Mouse (Mus musculus): ENCODE measurements around the gene Ntrk3. TPM values are rescaled to one million over a fixed set of nuclear protein-coding genes. Genes with fewer than 3 reads are reported as not detected.

Ntrk3 gene
- polyA plus RNA-seq, 1 experiment from 2014 or later, result 1.2 TPM

DNA sequence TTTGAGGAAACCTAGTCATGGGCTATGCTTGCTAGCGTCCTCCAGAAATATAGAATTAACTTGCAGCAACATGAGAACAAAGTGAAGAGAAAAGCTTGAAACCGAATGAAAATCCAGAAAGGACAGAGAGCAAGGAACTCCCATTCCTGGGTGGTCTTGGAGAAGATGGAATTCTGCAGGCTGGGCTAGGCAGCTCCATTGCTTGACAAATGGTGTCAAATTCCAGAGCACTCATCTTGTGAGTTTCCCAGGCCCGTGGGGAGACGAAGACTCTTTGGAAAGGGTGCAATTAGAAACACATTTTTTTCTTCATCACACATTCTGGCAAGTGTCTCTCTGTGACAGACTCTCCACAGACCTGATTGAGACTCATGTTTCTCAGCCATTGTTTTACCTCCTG is 479.7 kb downstream of the Ntrk3 start:
- WGBS, result 36% methylated on average over 4 of the region's 4 CpGs
- no peak for TF ChIP-seq CTCF (IDR thresholded peaks at IDR 0.05; ENCODE audit: low read depth)
- Histone ChIP-seq H3K9ac (ENCODE audit: low read depth, low read length) (no peak overlapping the region), H3K9me3 (ENCODE audit: control insufficient read depth) (no peaks in the 10 kb centered on the region), H3K4me3 (ENCODE audit: low read depth, low read length) (no peak overlapping the region), H3K27me3 (replicated peaks; ENCODE audit: control insufficient read depth, insufficient read depth, low read length) (no peaks in the 10 kb centered on the region), H3K27ac (ENCODE audit: low read depth, low read length) (no peak overlapping the region), H3K36me3 (ENCODE audit: control insufficient read depth, insufficient read depth) (no peaks in the 10 kb centered on the region), H3K4me1 (replicated peaks; ENCODE audit: control insufficient read depth, insufficient read depth, low read length) (no peaks in the 10 kb centered on the region), H3K4me2 (replicated peaks; ENCODE audit: low read depth) (no peak overlapping the region)
- no peak for ATAC-seq

DNA sequence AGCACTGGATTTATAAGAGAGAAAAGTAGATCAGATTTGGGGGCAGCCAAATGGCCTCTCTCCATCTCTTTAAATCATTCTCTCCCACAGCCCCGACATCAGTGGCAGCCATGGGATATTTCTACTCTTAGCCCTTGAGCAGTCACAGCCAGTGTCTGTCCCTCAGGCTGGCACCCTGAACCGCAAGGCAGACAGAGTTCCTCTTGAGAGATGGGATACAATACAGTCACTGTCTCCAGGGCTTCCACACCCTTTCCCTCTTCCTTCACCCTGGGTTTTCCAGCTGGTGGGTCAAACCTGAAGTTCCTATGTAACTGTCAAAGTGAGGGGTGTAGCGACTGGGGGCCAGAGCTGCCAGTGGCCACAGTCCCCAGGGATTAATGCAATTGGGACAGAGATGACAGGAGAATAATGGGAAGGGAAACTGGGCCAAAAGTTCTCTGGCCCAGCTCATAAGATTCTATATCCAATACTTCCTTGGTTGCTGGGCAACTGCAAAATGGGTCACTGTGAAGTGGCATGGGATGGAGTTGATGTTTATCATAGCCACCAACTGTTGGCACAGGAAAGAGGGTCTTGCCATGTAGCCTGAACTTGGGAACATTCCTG is 483.9 kb downstream of the Ntrk3 start:
- Histone ChIP-seq H3K4me2 (replicated peaks; ENCODE audit: low read depth) (no peak overlapping the region), H3K9ac (ENCODE audit: low read depth, low read length) (no peak overlapping the region), H3K4me1 (replicated peaks; ENCODE audit: control insufficient read depth, insufficient read depth, low read length) (no peaks in the 10 kb centered on the region), H3K27ac (ENCODE audit: low read depth, low read length) (no peak overlapping the region), H3K27me3 (replicated peaks; ENCODE audit: control insufficient read depth, insufficient read depth, low read length) (no peaks in the 10 kb centered on the region), H3K36me3 (ENCODE audit: control insufficient read depth, insufficient read depth) (no peaks in the 10 kb centered on the region), H3K9me3 (ENCODE audit: control insufficient read depth) (no peaks in the 10 kb centered on the region), H3K4me3 (ENCODE audit: low read depth, low read length) (no peak overlapping the region)
- WGBS, result 66% methylated on average over 3 of the region's 3 CpGs
- ATAC-seq, result no peak
- no peak for TF ChIP-seq CTCF (IDR thresholded peaks at IDR 0.05; ENCODE audit: low read depth)

DNA sequence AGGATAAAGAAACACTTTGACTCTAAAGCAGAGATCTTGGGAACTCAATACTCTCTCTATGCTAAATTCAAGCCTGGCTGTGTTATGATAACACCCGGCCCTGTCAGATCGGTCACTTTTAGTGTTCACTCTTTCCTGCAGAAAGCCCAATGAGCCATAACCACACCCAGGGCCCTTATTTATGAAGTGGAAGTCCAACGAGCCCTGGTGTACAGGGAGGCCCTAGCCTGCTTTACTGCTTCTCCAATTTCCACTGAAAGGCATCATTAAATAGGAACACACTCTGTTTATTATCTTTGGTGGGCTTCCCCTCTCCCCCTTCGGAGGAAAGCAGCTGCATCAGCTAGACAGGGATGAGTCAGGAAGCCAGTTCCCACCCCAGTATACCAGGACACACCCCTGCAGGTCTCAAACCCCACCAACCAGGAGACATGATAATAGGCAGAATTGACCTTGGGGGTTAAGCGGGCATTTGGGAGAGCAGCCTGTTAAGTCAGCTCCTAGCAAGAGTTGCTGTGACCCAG is 489.6 kb downstream of the Ntrk3 start:
- Histone ChIP-seq H3K9me3 (ENCODE audit: control insufficient read depth) (no peaks in the 10 kb centered on the region), H3K27ac (ENCODE audit: low read depth, low read length) (no peak overlapping the region), H3K4me3 (ENCODE audit: low read depth, low read length) (no peak overlapping the region), H3K4me1 (replicated peaks; ENCODE audit: control insufficient read depth, insufficient read depth, low read length) (no peaks in the 10 kb centered on the region), H3K9ac (ENCODE audit: low read depth, low read length) (no peak overlapping the region), H3K36me3 (ENCODE audit: control insufficient read depth, insufficient read depth) (no peaks in the 10 kb centered on the region), H3K27me3 (replicated peaks; ENCODE audit: control insufficient read depth, insufficient read depth, low read length) (no peaks in the 10 kb centered on the region), H3K4me2 (replicated peaks; ENCODE audit: low read depth) (no peak overlapping the region)
- WGBS, result 53% methylated on average over 5 of the region's 5 CpGs
- no peak for TF ChIP-seq CTCF (IDR thresholded peaks at IDR 0.05; ENCODE audit: low read depth)
- ATAC-seq, result no peak

DNA sequence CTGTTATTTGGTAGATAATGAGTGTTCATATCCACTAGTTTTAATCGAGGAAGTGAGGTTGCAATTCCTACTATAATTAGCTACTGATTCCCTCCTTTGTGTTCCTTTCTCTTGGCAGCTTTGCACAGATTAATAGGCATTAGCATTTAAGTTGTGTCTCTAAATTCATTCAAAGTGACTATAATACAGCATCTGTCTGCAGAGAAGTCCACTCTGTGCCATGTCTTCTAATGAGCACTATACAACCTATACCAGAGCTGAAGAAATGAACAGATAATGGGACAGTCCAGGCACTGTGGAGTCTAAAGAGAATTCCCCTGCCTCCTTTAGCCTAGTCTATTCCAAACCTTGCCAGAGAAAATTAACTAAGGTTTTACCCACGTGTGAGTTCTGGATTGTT is 498.8 kb downstream of the Ntrk3 start:
- ATAC-seq, result no peak
- H3K27me3 ChIP-seq (replicated peaks; ENCODE audit: control insufficient read depth, insufficient read depth, low read length), result no peaks in the 10 kb centered on the region
- no peaks in the 10 kb centered on the region for H3K36me3 ChIP-seq (ENCODE audit: control insufficient read depth, insufficient read depth)
- 63% methylated on average over 2 of the region's 2 CpGs for WGBS
- no peak overlapping the region for H3K4me3 ChIP-seq (ENCODE audit: low read depth, low read length)
- H3K9ac ChIP-seq (ENCODE audit: low read depth, low read length), result no peak overlapping the region
- no peak overlapping the region for H3K27ac ChIP-seq (ENCODE audit: low read depth, low read length)
- H3K4me1 ChIP-seq (replicated peaks; ENCODE audit: control insufficient read depth, insufficient read depth, low read length), result no peaks in the 10 kb centered on the region
- no peak for TF ChIP-seq CTCF (IDR thresholded peaks at IDR 0.05; ENCODE audit: low read depth)
- no peak overlapping the region for H3K4me2 ChIP-seq (replicated peaks; ENCODE audit: low read depth)
- H3K9me3 ChIP-seq (ENCODE audit: control insufficient read depth), result no peaks in the 10 kb centered on the region

DNA sequence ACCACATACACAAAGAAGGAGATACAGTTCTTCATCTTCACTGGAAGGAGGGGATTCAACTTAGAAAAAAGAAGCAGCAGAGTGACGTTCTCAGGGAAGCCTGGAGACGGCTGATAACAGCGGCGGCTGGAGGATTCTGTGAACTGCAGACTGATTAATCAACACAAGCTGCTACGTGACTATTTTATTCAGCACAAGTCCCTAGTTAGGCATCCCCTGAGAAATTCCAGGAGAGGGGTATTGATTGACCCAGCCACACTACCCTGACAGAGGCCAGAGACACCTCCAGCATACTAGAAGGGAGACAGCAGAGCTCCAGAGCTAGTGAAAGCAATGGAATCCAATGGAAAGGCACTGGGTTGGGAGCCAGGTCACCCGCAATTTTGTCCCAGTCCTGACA is 516.1 kb downstream of the Ntrk3 start:
- H3K9me3 ChIP-seq (ENCODE audit: control insufficient read depth), result no peaks in the 10 kb centered on the region
- H3K4me2 ChIP-seq (replicated peaks; ENCODE audit: low read depth), result no peak overlapping the region
- H3K4me3 ChIP-seq (ENCODE audit: low read depth, low read length), result no peak overlapping the region
- ATAC-seq, result no peak
- H3K4me1 ChIP-seq (replicated peaks; ENCODE audit: control insufficient read depth, insufficient read depth, low read length), result no peaks in the 10 kb centered on the region
- no peaks in the 10 kb centered on the region for H3K27me3 ChIP-seq (replicated peaks; ENCODE audit: control insufficient read depth, insufficient read depth, low read length)
- H3K36me3 ChIP-seq (ENCODE audit: control insufficient read depth, insufficient read depth), result no peaks in the 10 kb centered on the region
- TF ChIP-seq CTCF (IDR thresholded peaks at IDR 0.05; ENCODE audit: low read depth), result no peak
- no peak overlapping the region for H3K27ac ChIP-seq (ENCODE audit: low read depth, low read length)
- WGBS, result 48% methylated on average over 6 of the region's 6 CpGs
- H3K9ac ChIP-seq (ENCODE audit: low read depth, low read length), result no peak overlapping the region

DNA sequence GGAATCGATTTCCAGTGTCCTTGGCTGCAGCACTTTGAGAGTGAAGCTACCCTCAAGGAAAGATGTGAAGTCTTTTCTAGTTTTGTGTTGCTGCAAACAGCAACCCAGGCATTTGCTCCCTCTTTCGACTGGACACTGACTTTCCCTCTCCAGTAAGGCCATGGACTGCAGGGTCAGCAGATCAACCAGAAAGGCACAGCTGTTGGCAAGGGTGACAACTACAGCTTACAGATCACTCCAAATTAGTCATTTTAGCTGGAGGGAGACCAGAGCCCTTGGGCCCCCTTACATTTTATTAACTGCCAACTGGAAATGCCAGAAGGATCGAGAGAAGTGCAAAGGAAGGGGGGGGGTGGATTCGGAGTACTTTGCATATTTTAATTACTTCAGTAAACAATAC is 516.9 kb downstream of the Ntrk3 start:
- H3K4me1 ChIP-seq (replicated peaks; ENCODE audit: control insufficient read depth, insufficient read depth, low read length), result no peaks in the 10 kb centered on the region
- no peak for ATAC-seq
- no peaks in the 10 kb centered on the region for H3K9me3 ChIP-seq (ENCODE audit: control insufficient read depth)
- no peak overlapping the region for H3K9ac ChIP-seq (ENCODE audit: low read depth, low read length)
- WGBS, result 60% methylated on average over 4 of the region's 4 CpGs
- no peak overlapping the region for H3K27ac ChIP-seq (ENCODE audit: low read depth, low read length)
- no peaks in the 10 kb centered on the region for H3K36me3 ChIP-seq (ENCODE audit: control insufficient read depth, insufficient read depth)
- TF ChIP-seq CTCF (IDR thresholded peaks at IDR 0.05; ENCODE audit: low read depth), result no peak
- no peak overlapping the region for H3K4me3 ChIP-seq (ENCODE audit: low read depth, low read length)
- no peaks in the 10 kb centered on the region for H3K27me3 ChIP-seq (replicated peaks; ENCODE audit: control insufficient read depth, insufficient read depth, low read length)
- no peak overlapping the region for H3K4me2 ChIP-seq (replicated peaks; ENCODE audit: low read depth)

Measured in intestine, postnatal 0 days (tissue).